Mouse (Mus musculus) testis, postnatal 10 days (tissue): ENCODE measurements around the gene Usp35.

ENCODE experiments used
- DNase-seq: peaks from one replicate; pipeline ENCODE4 v3.0.0; 2021; ENCODE audit warnings: low spot score

The Usp35 gene

DNA sequence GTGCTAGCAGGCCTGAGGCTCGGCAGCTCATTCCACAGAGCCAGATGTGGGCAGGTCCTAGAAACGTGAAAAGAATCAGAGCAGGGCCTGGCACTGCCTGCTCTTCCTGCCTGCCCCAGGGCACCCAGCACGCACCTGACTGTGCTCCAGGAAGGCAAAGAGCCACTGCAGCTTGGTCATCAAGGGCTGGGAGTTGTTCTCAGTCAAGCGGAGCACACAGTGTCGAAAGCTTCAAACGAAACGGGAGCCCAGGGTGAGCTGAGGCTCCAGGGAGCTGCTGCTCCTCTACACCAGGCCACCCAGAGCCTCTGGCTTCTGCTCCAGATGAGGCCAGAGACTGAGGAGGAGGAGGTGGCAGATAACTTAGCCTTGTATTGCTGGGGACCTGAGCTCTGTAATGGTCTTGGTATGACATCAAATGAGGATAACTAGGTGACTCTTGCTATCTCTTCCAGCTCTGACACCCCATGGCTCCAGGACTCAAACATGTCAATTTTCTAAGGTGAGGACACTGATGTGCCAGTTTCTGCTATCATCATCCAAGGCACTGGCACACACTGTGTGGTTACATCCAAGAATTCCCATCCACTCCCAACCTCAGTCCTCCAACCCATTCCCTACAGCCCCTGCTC lies 18.3 kb downstream of the Usp35 start:
- peak; percentile 42 for DNase-seq

- peak; percentile 30 for DNase-seq
Observed at GRCm38 (mm10) chr7:97312856-97313255, 19.0 kb downstream of the Usp35 start.

- DNase-seq = peak; percentile 48
Observed at GRCm38 (mm10) chr7:97312196-97312595, 19.6 kb downstream of the Usp35 start.

- peak; percentile 41 for DNase-seq
Observed at GRCm38 (mm10) chr7:97311620-97312019, 20.2 kb downstream of the Usp35 start.

DNA sequence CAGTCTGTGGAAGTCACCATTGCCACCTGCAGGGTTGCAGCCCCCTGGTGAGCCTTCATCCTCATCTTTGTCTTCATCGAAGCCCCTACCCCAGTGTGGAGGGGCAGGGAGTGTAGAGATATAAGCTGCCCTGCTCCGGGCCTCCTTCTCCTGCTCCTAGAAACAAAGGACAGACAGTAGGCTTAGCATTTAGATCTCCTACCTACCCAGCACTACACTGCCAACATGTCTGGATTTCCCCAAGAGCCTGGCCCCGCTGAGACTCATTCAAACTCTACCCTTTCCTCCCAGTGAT lies 21.5 kb downstream of the Usp35 start:
- DNase-seq = peak; percentile 36

- peak; percentile 38 for DNase-seq
Observed at GRCm38 (mm10) chr7:97309461-97310340, 22.1 kb downstream of the Usp35 start.

GRCm38 (mm10) chr7:97307546-97307945 lies 24.3 kb downstream of the Usp35 start:
- DNase-seq = no peak

DNA sequence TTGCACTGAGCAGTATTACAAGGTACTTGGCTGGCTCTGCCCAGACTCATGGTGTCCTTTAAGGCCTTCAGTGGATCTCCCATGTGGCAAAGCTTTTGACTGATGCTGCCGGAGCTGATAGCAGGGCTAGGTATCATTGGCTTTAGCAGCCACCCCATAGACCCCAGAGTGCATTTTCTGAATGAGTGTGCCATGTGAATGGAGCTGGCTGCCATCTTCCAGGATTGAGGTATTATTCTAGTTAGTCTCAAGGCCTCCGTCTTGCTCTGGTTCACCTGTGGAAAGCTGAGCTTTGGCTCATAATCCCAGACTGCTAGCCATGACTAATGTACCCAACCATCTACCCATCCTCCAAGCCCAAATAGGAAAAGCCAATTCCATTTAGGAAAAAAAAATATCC lies 25.0 kb downstream of the Usp35 start:
- DNase-seq = no peak

- DNase-seq = no peak
Observed at GRCm38 (mm10) chr7:97305206-97305605, 26.6 kb downstream of the Usp35 start.

GRCm38 (mm10) chr7:97304471-97304870 lies 27.3 kb downstream of the Usp35 start:
- no peak for DNase-seq

- no peak for DNase-seq
Observed at GRCm38 (mm10) chr7:97303614-97304013, 28.2 kb downstream of the Usp35 start.

- no peak for DNase-seq
Observed at GRCm38 (mm10) chr7:97302876-97303275, 28.9 kb downstream of the Usp35 start.

DNA sequence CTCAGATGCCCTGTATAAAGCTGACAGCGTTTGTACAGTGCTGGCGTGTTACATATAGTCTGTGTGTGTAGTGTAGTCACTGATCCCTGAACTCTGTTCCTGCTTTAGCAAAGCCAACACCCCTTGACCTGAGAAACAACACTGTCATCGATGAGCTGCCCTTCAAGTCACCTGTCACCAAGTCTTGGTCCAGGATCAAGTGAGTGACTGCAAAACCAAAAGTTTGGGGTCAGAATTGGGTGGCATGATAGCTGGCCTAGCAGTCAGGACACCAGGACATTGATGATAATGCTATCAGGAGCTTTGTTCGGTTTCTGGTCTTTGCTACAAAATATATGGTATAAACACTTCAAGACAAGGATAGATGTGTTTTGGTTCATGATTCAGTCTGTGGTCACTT lies 29.6 kb downstream of the Usp35 start:
- no peak for DNase-seq

- DNase-seq = peak; percentile 35
Observed at GRCm38 (mm10) chr7:97301321-97301720, 30.5 kb downstream of the Usp35 start.

- DNase-seq = no peak
Observed at GRCm38 (mm10) chr7:97300914-97301313, 30.9 kb downstream of the Usp35 start.

- no peak for DNase-seq
Observed at GRCm38 (mm10) chr7:97298943-97299342, 32.9 kb downstream of the Usp35 start.

DNA sequence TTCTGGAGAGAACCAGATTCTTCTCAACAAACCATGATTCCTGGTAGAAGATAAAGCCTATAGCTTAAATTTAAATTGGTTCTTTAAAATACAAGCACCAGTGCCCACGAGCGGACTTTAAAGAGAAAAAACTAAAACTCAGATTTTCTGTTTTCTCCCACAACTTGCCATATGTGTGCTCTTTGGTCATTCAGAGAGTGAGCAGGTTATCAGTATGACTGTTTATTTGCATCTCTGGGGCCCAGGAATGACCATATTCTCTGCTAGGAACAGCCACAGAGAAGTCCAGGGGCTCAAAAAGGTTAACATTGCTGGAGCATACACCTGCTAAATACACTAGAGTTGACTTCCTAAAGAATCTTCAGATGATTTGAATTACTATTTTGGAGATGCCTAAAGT lies 33.5 kb downstream of the Usp35 start:
- DNase-seq = no peak

DNA sequence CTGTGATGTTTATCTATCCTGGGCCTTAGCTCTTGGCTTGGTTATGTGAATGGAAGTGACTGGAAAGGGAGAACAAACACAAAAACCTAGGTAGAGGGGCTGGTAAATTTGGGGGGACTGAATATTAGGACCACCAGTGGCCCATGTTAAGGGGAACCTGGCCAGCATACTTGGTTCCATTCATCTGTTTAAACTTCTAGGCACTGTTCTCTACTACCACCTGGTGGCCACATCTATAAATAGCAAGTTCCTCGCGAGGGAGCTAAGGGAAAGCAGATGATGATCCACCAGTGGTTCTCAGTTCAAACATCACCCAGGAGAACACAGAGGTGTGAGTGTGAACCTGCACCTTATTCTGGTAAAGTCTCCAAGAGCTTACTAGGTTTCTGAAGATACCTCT lies 34.4 kb downstream of the Usp35 start:
- DNase-seq = peak; percentile 68

DNA sequence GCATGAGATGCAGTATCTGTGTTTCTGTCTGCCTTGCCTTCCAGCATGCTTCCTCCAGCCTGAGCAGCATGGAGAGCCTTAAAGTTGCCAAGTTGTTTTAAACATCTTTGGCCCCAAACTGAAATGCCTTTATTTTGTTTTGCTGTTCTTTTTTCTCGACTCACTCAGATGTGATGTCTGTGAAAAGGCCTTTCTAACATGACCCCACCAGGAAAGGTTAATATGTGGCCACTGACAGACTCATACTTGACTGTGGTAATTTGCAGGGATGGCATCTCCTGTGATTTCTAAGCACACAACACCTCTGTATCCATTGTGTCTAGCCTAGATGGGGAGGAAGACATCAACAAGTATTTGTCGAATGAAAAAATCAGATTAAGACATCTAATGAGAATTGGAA lies 34.8 kb downstream of the Usp35 start:
- DNase-seq = no peak

GRCm38 (mm10) chr7:97271068-97271467 lies 60.8 kb downstream of the Usp35 start:
- no peak for DNase-seq

DNA sequence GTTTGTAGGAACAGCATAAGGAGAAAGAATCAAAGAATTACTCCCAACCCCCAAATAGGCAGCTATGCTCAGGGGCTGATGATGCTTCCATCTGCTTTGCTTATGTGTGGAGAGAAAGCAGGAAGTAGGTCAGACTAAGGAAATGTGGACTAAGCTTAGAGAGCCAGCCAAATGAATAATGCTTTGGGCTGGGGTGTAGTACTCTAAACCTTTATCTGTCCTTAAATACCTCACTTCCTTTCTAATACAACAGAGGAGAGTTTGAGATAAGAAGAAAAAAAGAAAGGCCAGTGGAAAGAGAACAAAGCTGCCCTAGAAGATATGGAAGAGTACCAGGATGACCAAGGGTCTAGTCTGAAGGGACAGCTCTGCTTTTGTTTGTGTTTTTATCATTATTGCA lies 61.5 kb downstream of the Usp35 start:
- no peak for DNase-seq

- peak; percentile 46 for DNase-seq
Observed at GRCm38 (mm10) chr7:97262541-97262940, 69.3 kb downstream of the Usp35 start.
